Mouse (Mus musculus) C2C12 (cell line): ENCODE data around the gene Ccl24. TPM values are rescaled to one million over a fixed set of nuclear protein-coding genes. Genes with fewer than 3 reads are reported as not detected.

ENCODE experiments used
- H3K27me3 ChIP-seq: one replicate; pipeline ENCODE4 v1.6.1; 2011; ENCODE audit not compliant: control insufficient read depth, insufficient read depth, insufficient read length
- H3K36me3 ChIP-seq: one replicate; pipeline ENCODE4 v1.6.1; 2011; ENCODE audit not compliant: control insufficient read depth, insufficient read depth
- H3K4me3 ChIP-seq: one replicate; pipeline ENCODE4 v1.5.1; 2011; ENCODE audit warnings: mild to moderate bottlenecking, control low read depth; ENCODE audit not compliant: poor library complexity, insufficient read depth, severe bottlenecking
- H3K79me2 ChIP-seq: one replicate; pipeline ENCODE4 v1.6.1; 2011; ENCODE audit not compliant: control insufficient read depth, insufficient read depth
- H3K79me3 ChIP-seq: one replicate; pipeline ENCODE4 v1.6.1; 2011; ENCODE audit warnings: low read depth, control low read depth
- H3ac ChIP-seq: one replicate; pipeline ENCODE3; 2011; ENCODE audit warnings: low read depth; ENCODE audit not compliant: control insufficient read depth, insufficient read length
- CEBPB ChIP-seq: IDR thresholded peaks from one replicate; pipeline ENCODE4 v1.6.1; 2011; ENCODE audit warnings: low read depth, mild to moderate bottlenecking, control low read depth, moderate library complexity
- CTCF ChIP-seq: IDR thresholded peaks from one replicate; pipeline ENCODE4 v1.5.1; 2011; ENCODE audit not compliant: control insufficient read depth, insufficient read depth, insufficient read length
- FOSL1 ChIP-seq: IDR thresholded peaks from one replicate; pipeline ENCODE4 v1.8.0; 2011; ENCODE audit warnings: mild to moderate bottlenecking, low read length; ENCODE audit not compliant: poor library complexity, insufficient read depth, severe bottlenecking
- MAX ChIP-seq: IDR thresholded peaks from one replicate; pipeline ENCODE4 v1.6.1; 2011; ENCODE audit warnings: mild to moderate bottlenecking, control low read depth
- MYOD1 ChIP-seq: IDR thresholded peaks from one replicate; pipeline ENCODE4 v1.6.1; 2011; ENCODE audit warnings: low read depth; ENCODE audit not compliant: control insufficient read depth, insufficient read length
- MYOG ChIP-seq: IDR thresholded peaks from one replicate; pipeline ENCODE4 v1.6.1; 2011; ENCODE audit not compliant: control insufficient read depth, insufficient read length; ENCODE audit errors: extremely low read depth
- USF1 ChIP-seq: IDR thresholded peaks from one replicate; pipeline ENCODE4 v1.6.1; 2011; ENCODE audit warnings: low read depth, mild to moderate bottlenecking, control low read depth, moderate library complexity
- polyA plus RNA-seq: library from polyadenylated mRNA; unstranded; fragments of >200 nt; fragmentation: generic; extraction: Trizol; gene quantifications from one replicate; pipeline ENCODE4 v1.2.1, GENCODE M21; 2012; ENCODE audit warnings: missing spikeins

Ccl24 gene
- polyA plus RNA-seq, 1 experiment: not detected

DNA sequence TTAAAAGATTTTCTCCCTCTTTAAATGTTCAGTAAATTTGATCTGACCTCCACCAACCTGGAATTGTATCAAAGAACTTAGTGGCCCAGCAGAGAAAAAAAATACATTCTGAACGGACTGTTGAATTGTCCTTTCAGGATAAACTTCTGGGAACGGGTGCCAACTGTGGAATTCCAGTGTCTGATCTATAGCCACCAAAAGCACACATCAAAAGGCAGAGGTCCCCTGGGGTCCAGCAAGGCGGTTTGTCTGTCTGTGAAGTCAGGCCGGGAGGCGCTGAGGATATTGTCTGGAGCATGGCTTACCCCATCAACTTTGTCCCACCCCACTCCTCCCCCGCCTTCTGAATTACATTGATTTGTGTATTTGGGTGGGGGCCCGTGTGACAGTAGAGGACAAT lies 44.9 kb downstream of the Ccl24 start:
- peaks cover 5% of the 10 kb centered on the region for H3K36me3 ChIP-seq
- H3K4me3 ChIP-seq: no peak overlapping the region
- no peaks in the 10 kb centered on the region for H3K79me2 ChIP-seq
- no peak overlapping the region for H3ac ChIP-seq
- H3K79me3 ChIP-seq: no peaks in the 10 kb centered on the region
- no peaks in the 10 kb centered on the region for H3K27me3 ChIP-seq
- TF ChIP-seq MYOG: no peak
- TF ChIP-seq USF1: no peak
- no peak for TF ChIP-seq MYOD1
- no peak for TF ChIP-seq CEBPB
- no peak for TF ChIP-seq FOSL1
- TF ChIP-seq CTCF: no peak
- no peak for TF ChIP-seq MAX

DNA sequence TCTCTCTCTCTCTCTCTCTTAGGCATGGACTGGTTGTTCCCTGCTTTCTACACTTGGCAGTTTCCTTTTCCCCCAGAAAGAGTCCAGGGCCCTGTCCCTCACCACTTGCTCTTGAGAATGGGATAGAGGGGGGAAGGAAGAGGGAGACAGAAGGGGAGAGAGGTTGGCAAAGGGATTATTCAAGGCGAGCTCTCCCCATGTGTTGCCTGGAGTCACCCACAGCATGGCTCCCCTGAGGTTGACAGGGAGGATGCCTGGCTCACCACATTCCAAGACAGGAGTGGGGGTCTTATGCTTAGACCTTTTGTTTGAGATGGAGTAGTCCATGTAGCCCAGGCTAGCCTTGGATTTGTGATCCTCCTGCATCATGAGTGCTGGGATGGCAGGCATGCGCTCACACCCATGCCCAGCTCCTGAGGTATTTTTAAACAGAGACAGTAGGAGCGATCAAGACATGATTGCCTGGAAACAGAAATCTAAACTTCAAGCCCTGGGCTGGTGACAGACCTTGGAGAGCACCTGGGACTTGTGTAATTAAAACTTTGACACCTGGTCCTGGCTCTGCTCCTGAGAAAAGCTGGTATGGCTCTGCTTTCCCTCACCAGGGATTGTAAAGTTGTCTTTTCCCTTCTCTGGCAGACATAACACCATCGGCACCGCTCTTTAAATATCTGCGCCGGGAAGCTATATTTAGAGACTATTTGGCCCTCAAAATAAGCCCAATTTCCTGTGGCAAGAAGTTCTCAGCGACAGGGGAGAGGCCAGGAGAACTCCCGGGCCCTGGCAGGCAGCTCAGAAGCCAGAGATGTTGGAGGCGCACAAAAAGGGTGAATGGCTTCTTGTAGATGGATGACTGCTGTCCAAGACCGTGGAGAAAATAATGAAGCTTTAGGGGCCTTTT lies 47.9 kb downstream of the Ccl24 start:
- Histone ChIP-seq H3K79me3 (no peaks in the 10 kb centered on the region), H3K79me2 (peaks cover 7% of the 10 kb centered on the region), H3K4me3 (no peak overlapping the region), H3K27me3 (no peaks in the 10 kb centered on the region), H3K36me3 (no peaks in the 10 kb centered on the region), H3ac (no peak overlapping the region)
- TF ChIP-seq USF1: no peak
- TF ChIP-seq MAX: no peak
- TF ChIP-seq CEBPB: no peak
- TF ChIP-seq MYOG: no peak
- no peak for TF ChIP-seq CTCF
- TF ChIP-seq MYOD1: no peak
- no peak for TF ChIP-seq FOSL1

DNA sequence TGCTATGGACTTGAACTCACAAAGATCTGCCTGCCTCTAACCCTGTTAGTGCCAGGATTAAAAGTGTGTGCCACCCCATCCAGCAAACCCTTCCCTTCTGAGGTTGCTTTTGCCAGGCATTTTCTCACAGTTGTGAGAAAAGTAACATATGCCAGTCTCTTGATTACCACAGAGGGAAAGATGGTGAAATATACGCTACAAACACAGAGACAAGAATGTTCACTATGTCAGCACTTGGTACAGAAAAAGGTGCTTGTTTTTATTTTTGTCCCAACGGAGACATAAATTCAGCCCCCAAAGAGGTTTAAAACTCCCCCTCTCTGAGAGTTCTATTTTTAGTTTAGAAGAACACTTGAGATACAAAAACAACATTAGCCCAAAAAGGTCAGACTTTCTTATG lies 48.8 kb downstream of the Ccl24 start:
- Histone ChIP-seq H3K79me3 (no peaks in the 10 kb centered on the region), H3K27me3 (no peaks in the 10 kb centered on the region), H3K4me3 (no peak overlapping the region), H3K79me2 (peaks cover 7% of the 10 kb centered on the region), H3ac (no peak overlapping the region), H3K36me3 (no peaks in the 10 kb centered on the region)
- TF ChIP-seq USF1 (no peak), MYOD1 (no peak), MAX (no peak)

DNA sequence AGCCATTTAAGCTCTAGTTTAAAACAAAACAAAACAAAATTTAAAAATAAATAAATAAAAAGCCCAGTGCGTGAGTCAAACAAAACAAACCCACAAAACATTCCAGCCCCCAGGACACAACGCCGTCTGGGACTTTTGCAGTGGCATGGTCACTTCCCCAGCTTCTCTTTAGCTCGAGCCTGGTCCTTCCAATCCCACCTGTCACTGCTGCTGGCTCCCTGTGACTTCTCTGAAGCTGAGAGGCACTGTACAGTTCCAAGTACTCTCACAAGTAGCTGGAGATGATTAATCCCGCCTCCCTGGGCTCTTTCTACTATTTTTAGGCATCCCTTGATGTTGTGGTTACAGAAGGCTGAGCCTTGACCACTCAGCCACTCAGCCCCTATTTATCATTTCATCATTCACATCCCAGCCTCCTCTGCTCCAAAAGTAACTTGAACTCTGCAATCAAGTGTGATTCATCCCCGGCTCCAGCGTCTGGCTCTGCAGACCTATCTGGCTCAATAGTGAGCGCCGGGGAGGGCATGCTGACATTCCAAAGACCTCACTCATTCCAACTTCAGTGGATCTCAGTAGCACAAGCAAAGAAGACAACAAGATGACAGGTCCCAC lies 50.6 kb downstream of the Ccl24 start:
- no peak overlapping the region for H3K4me3 ChIP-seq

More for the DNA sequence above, 50.6 kb downstream of the Ccl24 start:
- Histone ChIP-seq H3K79me3 (no peaks in the 10 kb centered on the region), H3K27me3 (no peaks in the 10 kb centered on the region), H3K79me2 (peaks cover 7% of the 10 kb centered on the region), H3ac (no peak overlapping the region), H3K36me3 (no peaks in the 10 kb centered on the region)
- no peak for TF ChIP-seq MAX
- no peak for TF ChIP-seq USF1
- TF ChIP-seq MYOD1: peak; percentile 73
- peak; percentile 68 for TF ChIP-seq FOSL1
- no peak for TF ChIP-seq MYOG
- peak; percentile 73 for TF ChIP-seq CEBPB
- TF ChIP-seq CTCF: no peak

Other genes starting within 250 kb of the Ccl24 start
- not detected for gene Fkbp6, start 223.0 kb downstream of the Ccl24 start, polyA plus RNA-seq
- gene Trim50, start 219.8 kb downstream of the Ccl24 start, polyA plus RNA-seq: not detected
- gene Nsun5, start 203.1 kb downstream of the Ccl24 start, polyA plus RNA-seq: 33.0 TPM
- 26.9 TPM for gene Pom121, start 178.5 kb downstream of the Ccl24 start, polyA plus RNA-seq
- gene Hip1, start 27.9 kb downstream of the Ccl24 start, polyA plus RNA-seq: 38.2 TPM
- gene Ccl26, start 9.5 kb downstream of the Ccl24 start, polyA plus RNA-seq: not detected
- 16.7 TPM for gene Rhbdd2, start 59.6 kb upstream of the Ccl24 start, polyA plus RNA-seq
- 106 TPM for gene Por, start 97.0 kb upstream of the Ccl24 start, polyA plus RNA-seq
- gene Tmem120a, start 171.4 kb upstream of the Ccl24 start, polyA plus RNA-seq: 75.2 TPM
- not detected for gene Styxl1, start 205.3 kb upstream of the Ccl24 start, polyA plus RNA-seq
- gene Mdh2, start 205.4 kb upstream of the Ccl24 start, polyA plus RNA-seq: 700 TPM
- not detected for gene Srrm3, start 233.8 kb upstream of the Ccl24 start, polyA plus RNA-seq